Mouse (Mus musculus): ENCODE measurements around the gene Leng9.
A peak's percentile ranks its signal among the peaks of the same experiment; 100 is the strongest.
"Not testable (repeated sequence)": the region's sequence is repeated elsewhere in the genome, so short reads cannot be mapped to it uniquely, and the experiment has no call there.

Leng9 gene

GRCm38 (mm10) chr7:4150059-4150541, at the start of gene Leng9:
TSS of gene Leng9 (minus strand) at chr7:4150374.
- peak in 1 of 2 experiments; percentile 48 for DNase-seq (ENCODE audit: low spot score in 2 of 2)

- DNase-seq (ENCODE audit: low spot score in 2 of 2), result no peak
These were observed 28.3 kb upstream of the Leng9 start for GRCm38 (mm10) chr7:4178438-4178837.

- no peak for DNase-seq (ENCODE audit: low spot score in 2 of 2)
These were observed 20.2 kb upstream of the Leng9 start for GRCm38 (mm10) chr7:4170193-4170938.

- DNase-seq (ENCODE audit: low spot score in 2 of 2), result no peak
These were observed 16.9 kb upstream of the Leng9 start for GRCm38 (mm10) chr7:4167098-4167497.

GRCm38 (mm10) chr7:4165286-4165685, 15.1 kb upstream of the Leng9 start:
- no peak for DNase-seq (ENCODE audit: low spot score in 2 of 2)

GRCm38 (mm10) chr7:4164090-4164910, 14.1 kb upstream of the Leng9 start, which contains the start of gene Cdc42ep5:
TSS of gene Cdc42ep5 (minus strand) at chr7:4164860.
- DNase-seq (ENCODE audit: low spot score in 2 of 2), result no peak

- DNase-seq (ENCODE audit: low spot score in 2 of 2), result no peak
These were observed 13.4 kb upstream of the Leng9 start for GRCm38 (mm10) chr7:4163571-4164072.

- DNase-seq (ENCODE audit: low spot score in 2 of 2), result not testable (repeated sequence)
These were observed 11.4 kb upstream of the Leng9 start for GRCm38 (mm10) chr7:4161596-4161995.

GRCm38 (mm10) chr7:4154976-4155375, 4.8 kb upstream of the Leng9 start:
- DNase-seq (ENCODE audit: low spot score in 2 of 2), result no peak

GRCm38 (mm10) chr7:4154356-4154755, 4.2 kb upstream of the Leng9 start:
- DNase-seq (ENCODE audit: low spot score in 2 of 2), result no peak

GRCm38 (mm10) chr7:4151241-4151640, 1.1 kb upstream of the Leng9 start:
- DNase-seq (ENCODE audit: low spot score in 2 of 2), result no peak

GRCm38 (mm10) chr7:4150811-4151221, 642 bp upstream of the Leng9 start:
- DNase-seq (ENCODE audit: low spot score in 2 of 2), result no peak

- peak; percentile 42 to 60 for DNase-seq (ENCODE audit: low spot score in 2 of 2)
These were observed 742 bp downstream of the Leng9 start for GRCm38 (mm10) chr7:4149209-4150054.

GRCm38 (mm10) chr7:4148341-4149208, 1.6 kb downstream of the Leng9 start:
- no peak for DNase-seq (ENCODE audit: low spot score in 2 of 2)

- DNase-seq (ENCODE audit: low spot score in 2 of 2), result no peak
These were observed 2.3 kb downstream of the Leng9 start for GRCm38 (mm10) chr7:4147836-4148235.

GRCm38 (mm10) chr7:4147371-4147770, 2.8 kb downstream of the Leng9 start:
- DNase-seq (ENCODE audit: low spot score in 2 of 2), result no peak

- no peak for DNase-seq (ENCODE audit: low spot score in 2 of 2)
These were observed 3.7 kb downstream of the Leng9 start for GRCm38 (mm10) chr7:4146241-4147180.

GRCm38 (mm10) chr7:4145552-4146190, 4.5 kb downstream of the Leng9 start:
- peak in 1 of 2 experiments; percentile 52 for DNase-seq (ENCODE audit: low spot score in 2 of 2)

All from spleen, postnatal 14 days (tissue).